Mouse (Mus musculus) ovary, postnatal 10 days (tissue): ENCODE measurements around the gene Nme2.

Experiments
- DNase-seq: peaks from one replicate; pipeline ENCODE4 v3.0.0; 2022; ENCODE audit warnings: low spot score

Nme2 gene

GRCm38 (mm10) chr11:93956159-93956558 lies at the start of gene Nme2:
Gene Nme2, minus strand, starts transcription at chr11:93956259.
- DNase-seq: no peak

- DNase-seq: no peak
Measured at GRCm38 (mm10) chr11:94003346-94003745, 47.3 kb upstream of the Nme2 start.

- no peak for DNase-seq
Measured at GRCm38 (mm10) chr11:93999276-93999675, 43.2 kb upstream of the Nme2 start.

- no peak for DNase-seq
Measured at GRCm38 (mm10) chr11:93997141-93997775, 41.2 kb upstream of the Nme2 start.

- DNase-seq: peak; percentile 30
Measured at GRCm38 (mm10) chr11:93996306-93997140, 40.5 kb upstream of the Nme2 start.

- peak; percentile 84 for DNase-seq
Measured at GRCm38 (mm10) chr11:93995720-93996305, 39.8 kb upstream of the Nme2 start, which contains the start of gene Spag9. Gene Spag9, plus strand, starts transcription at chr11:93996091.

- peak; percentile 45 for DNase-seq
Measured at GRCm38 (mm10) chr11:93995111-93995719, 39.2 kb upstream of the Nme2 start.

GRCm38 (mm10) chr11:93994531-93994930 lies 38.5 kb upstream of the Nme2 start:
- DNase-seq: no peak

- DNase-seq: no peak
Measured at GRCm38 (mm10) chr11:93988328-93989062, 32.4 kb upstream of the Nme2 start.

- DNase-seq: no peak
Measured at GRCm38 (mm10) chr11:93987625-93988327, 31.7 kb upstream of the Nme2 start.

- no peak for DNase-seq
Measured at GRCm38 (mm10) chr11:93987026-93987425, 31.0 kb upstream of the Nme2 start.

GRCm38 (mm10) chr11:93986298-93986697 lies 30.2 kb upstream of the Nme2 start:
- no peak for DNase-seq

GRCm38 (mm10) chr11:93985265-93985664 lies 29.2 kb upstream of the Nme2 start:
- DNase-seq: no peak

GRCm38 (mm10) chr11:93984619-93985018 lies 28.6 kb upstream of the Nme2 start:
- DNase-seq: no peak

GRCm38 (mm10) chr11:93979502-93980049 lies 23.5 kb upstream of the Nme2 start:
- DNase-seq: no peak

GRCm38 (mm10) chr11:93972951-93973350 lies 16.9 kb upstream of the Nme2 start:
- no peak for DNase-seq

- DNase-seq: no peak
Measured at GRCm38 (mm10) chr11:93969799-93970198, 13.7 kb upstream of the Nme2 start.

- DNase-seq: no peak
Measured at GRCm38 (mm10) chr11:93969171-93969570, 13.1 kb upstream of the Nme2 start.

GRCm38 (mm10) chr11:93968848-93969128 lies 12.7 kb upstream of the Nme2 start:
- no peak for DNase-seq

GRCm38 (mm10) chr11:93968005-93968847 lies 12.2 kb upstream of the Nme2 start, which contains the start of the genes Gm20390 and Nme1:
Gene Gm20390, minus strand, starts transcription at chr11:93968293.
Gene Nme1, minus strand, starts transcription at chr11:93968521.
- DNase-seq: peak; percentile 92
